Mouse (Mus musculus): ENCODE results near the gene Cdkn3.

- TF ChIP-seq CTCF (IDR thresholded peaks at IDR 0.05; ENCODE audit: insufficient read depth, low read length) = no peak
- TF ChIP-seq POLR2A (IDR thresholded peaks at IDR 0.05; ENCODE audit: borderline replicate concordance, extremely low read depth, low read depth, low read length) = no peak
Observed at GRCm38 (mm10) chr14:46734761-46735455, 25.4 kb upstream of the Cdkn3 start.
